Mouse (Mus musculus) kidney, adult 2 months (tissue): ENCODE data around the gene Prrt1.

Experiments used
- CTCF ChIP-seq: fragments of 200-500 bp; conservative IDR thresholded peaks from 2 replicates; pipeline ENCODE4 v1.5.1; 2011; ENCODE audit warnings: low read depth, mild to moderate bottlenecking, control low read depth, low read length, moderate library complexity, mixed read lengths; ENCODE audit not compliant: insufficient read depth, insufficient read length
- POLR2A ChIP-seq: fragments of 200-500 bp; IDR thresholded peaks from one replicate; pipeline ENCODE4 v1.6.1; 2011; ENCODE audit warnings: low read depth, low read length, control low read depth

DNA sequence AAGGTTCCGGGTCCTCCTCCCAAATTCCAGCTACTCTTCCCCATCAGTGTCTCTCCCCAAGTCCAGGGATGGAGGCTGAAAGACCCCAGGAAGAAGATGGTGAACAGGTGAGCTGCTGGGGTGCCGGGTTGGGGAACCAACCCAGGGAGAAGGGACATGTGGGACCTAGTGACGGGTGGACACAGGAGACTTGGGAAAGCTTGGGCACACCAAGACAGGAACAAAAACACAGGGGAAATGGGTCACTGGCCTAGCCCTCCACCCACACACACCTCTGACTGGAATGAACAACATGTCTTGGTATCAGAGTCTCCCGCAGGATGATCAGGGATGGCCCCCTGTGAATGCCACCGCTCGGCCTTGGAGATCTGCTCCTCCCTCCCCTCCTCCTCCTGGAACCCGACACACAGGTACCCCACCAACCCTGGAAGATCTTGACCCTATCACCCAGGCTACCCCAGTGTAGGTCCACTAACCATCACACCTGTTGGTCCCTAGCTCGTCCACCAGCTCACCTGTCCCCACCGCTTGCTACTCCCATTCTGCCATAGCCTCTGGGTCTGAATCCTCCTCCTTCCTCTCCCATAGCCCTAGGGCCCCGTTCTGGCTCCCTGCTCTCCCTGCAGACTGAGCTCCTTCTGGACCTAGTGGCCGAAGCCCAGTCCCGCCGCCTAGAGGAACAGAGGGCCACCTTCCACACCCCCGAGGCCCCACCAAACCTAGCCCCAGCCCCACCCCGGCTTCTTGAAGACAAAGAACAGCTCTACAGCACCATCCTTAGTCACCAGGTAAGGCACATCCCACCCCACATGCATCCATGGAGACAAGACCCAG, 39.0 kb upstream of the Prrt1 start:
- TF ChIP-seq POLR2A (no peak), CTCF (no peak)
